Mouse (Mus musculus): ENCODE measurements around the gene Ifi27. TPM values are rescaled to one million over a fixed set of nuclear protein-coding genes. Genes with fewer than 3 reads are reported as not detected.
"Not testable (repeated sequence)": the region's sequence is repeated elsewhere in the genome, so short reads cannot be mapped to it uniquely, and the experiment has no call there.

Ifi27 gene
- polyA plus RNA-seq, 1 experiment from 2014 or later = 51.1 TPM

DNA sequence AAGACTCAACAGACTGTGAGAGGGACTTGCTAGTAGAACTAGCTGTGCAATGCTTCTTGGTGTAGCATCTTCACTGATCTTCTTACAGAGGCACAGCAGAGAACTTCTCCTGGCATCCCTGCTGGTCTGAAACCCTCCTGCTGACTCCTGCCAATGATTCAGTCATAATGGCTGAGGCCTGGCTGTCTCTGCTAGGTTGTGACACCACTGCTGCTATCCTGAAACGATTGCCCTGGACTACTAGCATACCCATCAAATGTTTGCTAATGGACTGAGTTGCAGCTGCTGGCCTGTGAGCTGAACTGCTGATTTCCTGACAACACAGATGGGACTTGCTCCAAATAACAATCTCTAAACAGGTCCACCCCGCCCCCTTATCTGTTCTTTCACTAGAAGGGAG lies 40.5 kb downstream of the Ifi27 start:
- H3K9ac ChIP-seq = no peak overlapping the region
- no peak overlapping the region for H3K4me3 ChIP-seq
- no peak overlapping the region for H3K4me2 ChIP-seq
- no peak overlapping the region for H3K27ac ChIP-seq
- no peaks in the 10 kb centered on the region for H3K9me3 ChIP-seq
- no peaks in the 10 kb centered on the region for H3K4me1 ChIP-seq
- H3K27me3 ChIP-seq = no peaks in the 10 kb centered on the region
- WGBS = 45% methylated on average over 2 of the region's 2 CpGs
- no peaks in the 10 kb centered on the region for H3K36me3 ChIP-seq
- no peak for ATAC-seq (ENCODE audit: borderline replicate concordance, extremely low read depth, low FRiP score, low TSS enrichment)

DNA sequence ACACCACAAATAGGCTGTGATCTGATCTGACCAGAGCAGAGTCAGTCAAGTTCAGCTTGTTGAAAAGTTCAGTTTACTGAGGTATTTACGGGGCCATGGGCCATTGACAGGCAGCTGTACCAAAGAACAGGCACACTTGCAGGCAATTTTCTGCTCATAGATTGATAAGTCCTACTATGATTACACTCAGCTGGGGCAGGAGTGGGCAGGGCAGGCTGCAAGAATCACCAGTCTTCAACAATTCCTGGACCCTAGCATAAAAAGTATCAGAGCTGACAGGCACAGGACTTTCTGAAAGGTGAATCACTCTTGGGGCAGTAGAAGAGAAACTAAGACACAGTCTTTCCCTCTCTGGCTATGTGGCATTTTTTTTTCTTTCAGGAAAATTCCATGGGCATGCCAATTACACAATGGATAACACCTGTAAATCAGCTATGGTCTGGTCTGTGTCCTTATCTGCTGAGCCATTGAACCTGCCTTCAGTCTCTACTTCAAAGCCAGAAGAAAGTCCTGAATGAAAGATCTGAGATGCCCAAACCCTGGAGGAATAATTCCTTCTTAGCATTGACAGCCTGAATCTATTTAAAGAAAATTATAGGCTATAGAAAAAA lies 42.9 kb downstream of the Ifi27 start:
- no peak for ATAC-seq (ENCODE audit: borderline replicate concordance, extremely low read depth, low FRiP score, low TSS enrichment)
- H3K36me3 ChIP-seq = no peaks in the 10 kb centered on the region
- H3K27ac ChIP-seq = no peak overlapping the region
- no peaks in the 10 kb centered on the region for H3K9me3 ChIP-seq
- WGBS = 69% methylated on average over 1 of the region's 1 CpGs
- no peaks in the 10 kb centered on the region for H3K27me3 ChIP-seq
- no peak overlapping the region for H3K4me2 ChIP-seq
- no peak overlapping the region for H3K9ac ChIP-seq
- no peaks in the 10 kb centered on the region for H3K4me1 ChIP-seq
- H3K4me3 ChIP-seq = no peak overlapping the region

DNA sequence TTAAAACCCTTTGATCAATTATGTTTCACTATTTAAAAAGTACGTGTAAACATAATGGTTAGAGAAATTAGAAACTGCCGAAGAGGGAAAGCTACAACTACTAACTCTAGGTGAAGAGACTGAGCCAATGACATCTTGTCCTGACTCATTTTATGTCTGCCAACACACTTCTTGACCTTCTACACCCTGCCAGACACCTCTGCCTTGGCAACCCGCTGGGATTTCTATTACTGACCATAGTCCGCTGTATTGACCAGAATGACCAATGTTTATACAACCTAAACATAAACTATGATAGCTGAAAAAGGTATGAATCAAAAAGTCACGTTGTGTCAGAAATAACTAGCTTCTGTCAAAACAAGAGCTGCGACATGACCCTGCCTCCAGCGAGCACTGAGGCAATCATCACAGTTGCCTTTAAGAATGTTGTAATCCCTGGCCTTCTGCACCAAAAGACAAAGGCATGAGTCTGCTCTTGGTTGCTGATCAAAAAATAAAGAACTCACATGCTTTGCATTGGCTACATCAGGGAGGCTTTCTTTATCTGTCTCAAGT lies 43.5 kb downstream of the Ifi27 start:
- H3K4me2 ChIP-seq = no peak overlapping the region
- no peak for ATAC-seq (ENCODE audit: borderline replicate concordance, extremely low read depth, low FRiP score, low TSS enrichment)
- no peaks in the 10 kb centered on the region for H3K36me3 ChIP-seq
- H3K4me1 ChIP-seq = no peaks in the 10 kb centered on the region
- no peaks in the 10 kb centered on the region for H3K9me3 ChIP-seq
- 39% methylated on average over 7 of the region's 7 CpGs for WGBS
- no peak overlapping the region for H3K27ac ChIP-seq
- H3K4me3 ChIP-seq = no peak overlapping the region
- H3K9ac ChIP-seq = no peak overlapping the region
- H3K27me3 ChIP-seq = no peaks in the 10 kb centered on the region

DNA sequence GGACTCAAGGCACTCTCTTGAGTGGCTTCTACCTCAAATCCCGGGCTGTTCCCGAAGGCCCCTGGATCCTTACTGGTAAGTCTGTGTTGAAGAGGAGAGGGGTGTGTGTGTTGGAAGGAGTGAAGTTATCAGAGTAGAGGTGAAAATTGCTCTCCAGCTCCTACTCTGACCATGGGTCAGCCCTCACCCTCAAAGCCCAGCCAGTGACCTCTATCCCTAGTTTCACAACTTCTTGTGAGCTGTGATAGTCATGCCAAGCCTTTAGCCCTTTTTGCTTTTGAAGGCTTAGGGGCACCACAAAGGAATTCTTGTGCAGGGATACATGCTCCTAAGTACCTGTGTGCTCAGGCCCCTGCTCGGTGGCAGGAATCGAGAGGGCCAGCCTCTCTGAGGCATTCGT lies 47.7 kb downstream of the Ifi27 start:
- 47% methylated on average over 5 of the region's 5 CpGs for WGBS
- no peaks in the 10 kb centered on the region for H3K27me3 ChIP-seq
- no peak for ATAC-seq (ENCODE audit: borderline replicate concordance, extremely low read depth, low FRiP score, low TSS enrichment)

DNA sequence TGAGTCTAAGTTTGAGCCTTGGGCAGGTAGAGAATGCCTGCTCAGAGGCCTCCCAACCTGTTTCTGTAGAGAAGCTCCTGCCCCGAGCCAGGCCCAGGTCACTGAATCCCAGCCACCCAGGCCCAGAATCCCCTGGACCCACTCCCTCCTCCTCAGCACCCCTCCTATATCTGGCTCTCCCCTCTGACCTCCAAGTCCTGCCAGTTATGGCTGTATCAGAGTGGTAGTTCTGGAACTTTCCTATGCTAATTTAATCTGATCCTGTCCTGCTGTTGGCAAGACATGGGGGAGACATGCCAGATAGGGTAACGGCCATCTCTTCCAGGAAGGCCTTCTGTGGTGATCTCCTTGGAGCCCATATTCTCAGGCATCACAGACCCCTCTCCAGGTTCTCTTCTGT lies 48.8 kb downstream of the Ifi27 start:
- Histone ChIP-seq H3K9me3 (no peaks in the 10 kb centered on the region), H3K27ac (no peak overlapping the region), H3K4me1 (no peaks in the 10 kb centered on the region), H3K36me3 (no peaks in the 10 kb centered on the region), H3K4me3 (no peak overlapping the region), H3K9ac (no peak overlapping the region), H3K27me3 (no peaks in the 10 kb centered on the region), H3K4me2 (no peak overlapping the region)
- no peak for ATAC-seq (ENCODE audit: borderline replicate concordance, extremely low read depth, low FRiP score, low TSS enrichment)
- WGBS = 56% methylated on average over 2 of the region's 2 CpGs

More for the DNA sequence above, 47.7 kb downstream of the Ifi27 start:
- no peaks in the 10 kb centered on the region for H3K9me3 ChIP-seq
- H3K4me2 ChIP-seq = no peak overlapping the region
- H3K36me3 ChIP-seq = no peaks in the 10 kb centered on the region
- no peak overlapping the region for H3K4me3 ChIP-seq
- H3K27ac ChIP-seq = no peak overlapping the region
- no peak overlapping the region for H3K9ac ChIP-seq
- H3K4me1 ChIP-seq = no peaks in the 10 kb centered on the region

DNA sequence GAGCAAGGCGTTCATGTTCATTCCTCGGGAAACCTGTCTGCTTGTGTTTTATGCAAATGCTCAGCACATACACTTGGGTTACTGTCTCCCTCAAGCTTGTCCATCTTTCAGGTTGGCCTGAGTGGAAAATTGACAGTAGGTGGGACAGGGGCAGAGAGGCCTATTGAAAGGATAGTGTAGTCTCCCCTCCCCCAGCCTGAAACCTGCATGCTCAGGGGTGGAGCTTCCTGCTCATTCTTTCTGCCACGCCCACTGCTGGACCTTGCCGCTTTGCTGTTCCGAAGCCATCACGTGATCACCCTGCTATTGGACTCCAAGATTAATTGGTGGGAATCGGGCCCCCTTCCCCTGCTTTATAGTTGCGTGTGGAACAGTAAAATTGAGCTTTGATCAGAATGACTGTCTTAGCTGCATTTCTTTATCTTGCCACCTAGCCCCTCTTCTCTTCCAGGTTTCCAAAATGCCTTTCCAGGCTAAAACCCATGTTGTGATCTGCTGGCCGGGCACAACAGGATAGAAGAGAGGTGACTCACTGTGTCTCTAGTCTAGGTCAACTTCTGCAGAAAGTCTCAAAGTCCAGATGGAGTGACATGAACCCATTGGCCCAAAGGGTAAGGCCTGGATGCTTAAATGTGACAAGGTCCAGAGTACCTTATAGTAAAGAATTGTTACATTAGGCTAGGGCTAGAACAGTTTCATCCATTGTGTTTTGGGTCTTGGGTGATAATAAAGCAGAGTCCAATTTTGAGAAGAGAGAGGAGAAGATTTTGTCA lies 50.4 kb downstream of the Ifi27 start:
- not testable (repeated sequence) for H3K4me2 ChIP-seq; H3K27ac ChIP-seq; H3K9ac ChIP-seq; ATAC-seq (ENCODE audit: borderline replicate concordance, extremely low read depth, low FRiP score, low TSS enrichment); H3K36me3 ChIP-seq; H3K27me3 ChIP-seq; H3K9me3 ChIP-seq; H3K4me1 ChIP-seq; H3K4me3 ChIP-seq
- WGBS = 69% methylated on average over 9 of the region's 9 CpGs

DNA sequence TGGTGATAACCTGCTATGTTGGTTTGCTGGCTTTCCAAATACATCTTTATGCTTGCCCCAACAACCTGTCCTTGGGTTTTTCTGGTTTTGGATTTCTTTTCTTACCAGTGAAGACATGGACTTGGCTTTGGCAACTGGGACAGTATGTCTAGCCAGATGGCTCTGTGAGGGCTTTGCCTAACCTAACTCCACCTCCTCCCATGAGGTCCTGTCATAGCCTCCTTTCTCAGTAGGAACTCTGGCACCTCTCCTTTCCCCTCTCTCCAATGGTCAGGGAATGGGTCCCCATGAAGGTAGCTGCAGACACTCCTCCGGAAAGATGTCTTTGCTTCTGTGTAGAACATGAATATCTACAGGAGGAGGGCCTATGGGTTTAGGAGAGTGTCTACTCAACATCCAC lies 52.7 kb downstream of the Ifi27 start:
- ATAC-seq (ENCODE audit: borderline replicate concordance, extremely low read depth, low FRiP score, low TSS enrichment) = no peak

DNA sequence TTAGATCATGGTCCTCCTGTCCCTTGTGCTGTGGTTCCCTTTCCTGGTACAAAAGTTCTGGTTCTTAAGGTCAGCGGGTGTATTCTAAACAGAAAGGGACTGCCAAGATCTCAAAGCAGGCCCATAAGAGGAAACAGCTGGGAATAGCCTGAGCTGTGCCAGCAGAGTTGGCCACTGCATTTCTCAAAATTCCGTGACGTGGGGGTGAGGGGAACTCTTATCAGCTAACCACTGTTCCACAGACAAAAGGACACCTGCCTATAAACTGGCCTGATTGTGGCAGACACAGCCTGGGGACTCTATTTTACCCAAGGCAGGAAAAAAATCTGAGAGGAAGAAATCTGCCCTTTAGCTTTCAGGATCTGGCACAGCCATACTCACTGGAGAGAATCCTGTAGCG lies 53.3 kb downstream of the Ifi27 start:
- no peak overlapping the region for H3K27ac ChIP-seq

More for the DNA sequence above, 52.7 kb downstream of the Ifi27 start:
- no peaks in the 10 kb centered on the region for H3K9me3 ChIP-seq
- H3K4me3 ChIP-seq = no peak overlapping the region
- H3K36me3 ChIP-seq = no peaks in the 10 kb centered on the region
- H3K27me3 ChIP-seq = no peaks in the 10 kb centered on the region
- no peak overlapping the region for H3K27ac ChIP-seq
- no peak overlapping the region for H3K9ac ChIP-seq
- H3K4me2 ChIP-seq = no peak overlapping the region
- 80% methylated on average over 1 of the region's 1 CpGs for WGBS
- H3K4me1 ChIP-seq = no peaks in the 10 kb centered on the region

DNA sequence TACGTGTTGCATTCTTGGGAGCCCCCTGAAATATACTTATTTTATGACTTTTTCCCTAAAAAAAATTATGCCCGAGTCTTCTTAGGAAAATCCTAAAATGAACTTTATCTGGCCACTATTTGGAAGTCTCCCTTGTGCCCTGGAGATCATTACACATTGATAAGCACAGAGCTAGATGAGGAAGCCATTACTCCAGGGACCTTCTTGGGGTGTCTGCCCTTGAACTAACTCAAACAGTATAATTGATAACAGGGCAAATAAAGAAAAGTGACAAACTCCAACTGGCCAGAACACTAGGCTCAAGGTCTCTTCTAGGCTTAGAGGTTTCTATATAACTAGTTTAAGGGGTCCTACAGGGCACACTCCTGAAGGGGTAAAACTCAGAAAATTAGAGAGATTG lies 53.7 kb downstream of the Ifi27 start:
- no peak overlapping the region for H3K4me2 ChIP-seq
- no peaks in the 10 kb centered on the region for H3K9me3 ChIP-seq
- H3K27ac ChIP-seq = no peak overlapping the region
- H3K9ac ChIP-seq = no peak overlapping the region
- H3K4me3 ChIP-seq = no peak overlapping the region
- no peak for ATAC-seq (ENCODE audit: borderline replicate concordance, extremely low read depth, low FRiP score, low TSS enrichment)
- no peaks in the 10 kb centered on the region for H3K27me3 ChIP-seq
- no peaks in the 10 kb centered on the region for H3K4me1 ChIP-seq
- 54% methylated on average over 2 of the region's 2 CpGs for WGBS
- H3K36me3 ChIP-seq = no peaks in the 10 kb centered on the region

More for the DNA sequence above, 53.3 kb downstream of the Ifi27 start:
- H3K9ac ChIP-seq = no peak overlapping the region
- no peak overlapping the region for H3K4me3 ChIP-seq
- H3K9me3 ChIP-seq = no peaks in the 10 kb centered on the region
- no peaks in the 10 kb centered on the region for H3K36me3 ChIP-seq
- H3K27me3 ChIP-seq = no peaks in the 10 kb centered on the region
- WGBS = 44% methylated on average over 4 of the region's 4 CpGs
- no peaks in the 10 kb centered on the region for H3K4me1 ChIP-seq
- H3K4me2 ChIP-seq = no peak overlapping the region
- no peak for ATAC-seq (ENCODE audit: borderline replicate concordance, extremely low read depth, low FRiP score, low TSS enrichment)

Other genes starting within 250 kb of the Ifi27 start
- gene Prima1, start 192.1 kb upstream of the Ifi27 start, polyA plus RNA-seq (2015; fragmentation: Nextera tagmentation; extraction: Ambion mirVana) = 0.34 and 0.36 TPM in 2 replicates
- gene Fam181a, start 123.2 kb upstream of the Ifi27 start, polyA plus RNA-seq (2015; fragmentation: Nextera tagmentation; extraction: Ambion mirVana) = 0.34 TPM in 1 of 2 replicates, not detected in the other
- gene Asb2, start 78.2 kb upstream of the Ifi27 start, polyA plus RNA-seq (2015; fragmentation: Nextera tagmentation; extraction: Ambion mirVana) = 8.6 TPM in 2 replicates
- 8.8 TPM in 2 replicates for gene Otub2, start 45.5 kb upstream of the Ifi27 start, polyA plus RNA-seq (2015; fragmentation: Nextera tagmentation; extraction: Ambion mirVana)
- 0.16 TPM in 1 of 2 replicates, not detected in the other for gene 9330161L09Rik, start 26.4 kb upstream of the Ifi27 start, polyA plus RNA-seq (2015; fragmentation: Nextera tagmentation; extraction: Ambion mirVana)
- gene Ddx24, start 8.4 kb upstream of the Ifi27 start, polyA plus RNA-seq (2015; fragmentation: Nextera tagmentation; extraction: Ambion mirVana) = 76.7 and 83.1 TPM in 2 replicates
- gene Ifi27l2a, start 9.5 kb downstream of the Ifi27 start, polyA plus RNA-seq (2015; fragmentation: Nextera tagmentation; extraction: Ambion mirVana) = 10.5 and 13.5 TPM in 2 replicates
- gene Ifi27l2b, start 23.0 kb downstream of the Ifi27 start, polyA plus RNA-seq (2015; fragmentation: Nextera tagmentation; extraction: Ambion mirVana) = not detected in 2 replicates
- 1.3 and 2.2 TPM in 2 replicates for gene Ppp4r4, start 98.1 kb downstream of the Ifi27 start, polyA plus RNA-seq (2015; fragmentation: Nextera tagmentation; extraction: Ambion mirVana)
- gene Serpina10, start 197.2 kb downstream of the Ifi27 start, polyA plus RNA-seq (2015; fragmentation: Nextera tagmentation; extraction: Ambion mirVana) = 0.19 and 0.24 TPM in 2 replicates
- gene Serpina6, start 223.0 kb downstream of the Ifi27 start, polyA plus RNA-seq (2015; fragmentation: Nextera tagmentation; extraction: Ambion mirVana) = 1.4 and 10.7 TPM in 2 replicates
- gene Serpina16, start 241.9 kb downstream of the Ifi27 start, polyA plus RNA-seq (2015; fragmentation: Nextera tagmentation; extraction: Ambion mirVana) = not detected in 2 replicates

Data from lung, embryonic 15.5 days (tissue).